Mouse (Mus musculus) ES-CJ7 (cell line): ENCODE measurements around the gene Gm43720.
A peak's percentile ranks its signal among the peaks of the same experiment; 100 is the strongest.

Source experiments
- DNase-seq: peaks from one replicate; pipeline ENCODE4 v3.0.0; 2011; ENCODE audit warnings: low read depth, low spot score

The Gm43720 gene

DNA sequence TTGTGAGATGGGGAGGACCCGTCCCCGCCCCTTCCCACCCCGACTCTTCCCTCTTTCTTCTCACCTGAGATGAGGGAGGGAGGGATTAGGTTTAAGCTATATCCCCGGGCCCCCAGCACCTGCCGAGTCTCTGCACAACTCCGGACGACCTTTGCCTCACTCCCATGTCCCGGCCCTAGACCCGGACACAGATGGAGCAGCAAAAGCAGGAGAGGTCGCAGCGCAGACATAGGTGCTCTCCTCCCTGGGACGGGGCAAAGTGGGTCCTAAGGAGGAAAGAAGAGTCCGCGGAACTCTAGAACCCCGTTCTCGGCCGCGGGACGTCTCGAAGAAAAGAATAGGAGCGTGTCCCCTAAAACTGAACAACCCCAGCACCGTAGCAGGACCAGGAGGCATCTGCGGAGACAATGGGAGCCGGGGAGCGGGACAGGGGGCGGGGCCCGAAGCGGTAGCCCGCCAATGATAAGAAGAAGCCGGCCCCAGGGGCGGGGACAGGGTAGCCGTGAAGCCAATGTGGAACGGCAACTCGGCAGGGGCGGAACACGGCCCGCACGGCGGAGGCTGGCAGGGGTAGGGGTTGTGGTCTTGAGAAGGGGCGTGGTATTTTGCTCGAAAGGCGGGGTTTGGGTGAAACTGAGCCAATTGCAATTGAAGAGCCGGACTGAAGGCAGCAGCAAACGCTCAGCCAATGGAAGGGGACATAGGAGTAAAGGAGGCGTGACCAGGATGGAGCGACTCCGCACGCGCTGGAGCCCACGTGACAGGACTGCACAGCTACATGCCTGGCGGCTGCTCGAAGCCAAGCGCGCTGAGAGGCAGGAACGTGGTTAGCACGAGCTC, at the start of gene Gm43720, which contains the start of the genes Gpc2 and Stag3:
TSS of gene Gm43720 (minus strand) at position 374 of the 840 bp plus-strand sequence.
TSS of gene Gpc2 (minus strand) at position 421 of the 840 bp plus-strand sequence.
TSS of gene Stag3 (plus strand) at position 656 of the 840 bp plus-strand sequence.
- DNase-seq = peak; percentile 100

DNA sequence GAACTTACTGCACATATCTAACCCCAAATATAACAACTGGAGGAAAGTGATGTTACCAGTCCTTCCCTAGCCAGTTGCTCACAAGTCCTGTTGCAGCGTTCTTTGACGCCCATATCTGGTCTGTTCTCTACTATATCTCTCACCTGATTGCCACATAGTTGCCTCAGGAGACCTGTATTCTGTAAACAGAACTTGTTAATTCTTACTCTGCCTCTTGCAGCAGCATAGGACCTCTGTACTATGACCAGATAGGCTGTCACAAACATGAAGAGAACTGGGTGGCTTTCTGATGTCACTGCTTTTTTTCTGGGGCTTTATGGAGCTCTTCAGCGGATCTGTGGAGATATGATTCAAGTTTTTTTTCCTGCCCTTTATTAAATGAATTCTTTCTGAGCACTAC, 33.0 kb upstream of the Gm43720 start:
- no peak for DNase-seq

DNA sequence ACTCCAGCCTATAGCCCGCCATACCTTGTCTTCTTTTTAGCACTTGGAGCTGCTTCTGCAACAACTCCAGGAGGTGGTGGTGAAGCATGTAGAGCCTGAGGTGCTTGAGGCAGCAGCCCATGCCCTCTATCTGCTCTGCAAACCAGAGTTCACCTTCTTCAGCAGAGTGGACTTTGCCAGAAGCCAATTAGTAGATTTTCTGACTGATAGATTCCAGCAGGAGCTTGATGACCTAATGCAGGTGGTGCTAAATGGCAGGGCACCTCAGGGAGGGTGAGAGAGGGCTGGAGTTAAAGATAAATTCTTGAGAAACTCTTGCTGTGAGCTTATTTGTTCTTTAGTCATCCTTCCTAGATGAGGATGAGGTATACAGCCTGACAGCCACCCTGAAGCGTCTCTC, 19.9 kb upstream of the Gm43720 start:
- no peak for DNase-seq

DNA sequence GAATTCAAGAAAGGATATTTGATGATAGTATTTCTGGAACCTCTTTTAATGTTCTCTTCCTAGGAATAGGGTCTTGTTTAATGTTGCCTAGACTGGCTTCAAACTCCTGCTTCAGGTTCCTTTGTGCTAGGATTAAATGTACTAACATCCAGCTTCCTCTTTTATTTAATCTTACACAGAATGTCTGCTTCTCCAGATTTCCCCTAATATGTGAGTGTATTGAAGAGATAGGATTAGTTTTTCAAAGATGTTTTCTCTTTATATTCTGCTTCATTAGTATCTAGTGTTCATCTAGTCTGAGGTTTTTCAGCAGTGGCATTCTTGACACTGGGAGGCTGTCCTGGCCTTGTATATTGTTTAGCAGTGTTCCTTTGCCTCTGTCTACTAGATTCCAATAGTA, 14.4 kb upstream of the Gm43720 start:
- DNase-seq = no peak

DNA sequence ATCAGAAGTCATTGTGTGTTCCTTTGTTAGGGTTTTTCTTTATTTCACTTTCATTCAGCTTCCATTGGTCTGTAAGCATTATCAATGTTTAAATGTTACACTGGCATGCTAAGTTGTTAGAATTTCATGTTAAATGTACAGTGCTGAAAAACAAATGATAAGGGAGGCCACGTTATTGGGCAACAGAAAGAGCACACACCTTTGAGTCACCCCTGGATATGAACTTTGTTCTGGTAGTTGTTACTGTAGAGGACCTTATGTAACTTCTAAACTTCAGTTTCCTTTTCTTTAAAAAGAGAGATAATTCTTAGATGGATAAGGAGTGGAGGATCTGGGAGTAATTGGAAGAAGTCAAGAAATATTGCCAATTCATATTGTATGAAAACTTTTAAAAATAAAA, 11.9 kb upstream of the Gm43720 start:
- DNase-seq = no peak

DNA sequence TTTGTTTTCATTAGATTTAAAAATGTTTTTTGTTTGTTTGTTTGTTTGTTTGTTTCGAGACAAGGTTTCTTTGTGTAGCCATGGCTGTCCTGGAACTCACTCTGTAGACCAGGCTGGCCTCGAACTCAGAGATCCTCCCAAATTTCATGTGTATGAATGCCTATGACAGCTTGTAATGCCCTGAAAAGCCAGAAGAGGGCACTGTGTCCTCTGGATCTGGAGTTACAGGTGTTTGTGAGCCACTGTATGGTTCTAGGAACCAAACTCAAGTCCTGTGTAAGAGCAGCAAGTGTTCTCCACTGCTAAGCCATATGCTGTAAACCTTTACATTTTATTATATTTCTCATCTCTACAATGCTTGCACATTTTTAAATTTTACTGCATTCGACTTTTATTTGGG, 8.1 kb upstream of the Gm43720 start:
- peak; percentile 77 for DNase-seq

DNA sequence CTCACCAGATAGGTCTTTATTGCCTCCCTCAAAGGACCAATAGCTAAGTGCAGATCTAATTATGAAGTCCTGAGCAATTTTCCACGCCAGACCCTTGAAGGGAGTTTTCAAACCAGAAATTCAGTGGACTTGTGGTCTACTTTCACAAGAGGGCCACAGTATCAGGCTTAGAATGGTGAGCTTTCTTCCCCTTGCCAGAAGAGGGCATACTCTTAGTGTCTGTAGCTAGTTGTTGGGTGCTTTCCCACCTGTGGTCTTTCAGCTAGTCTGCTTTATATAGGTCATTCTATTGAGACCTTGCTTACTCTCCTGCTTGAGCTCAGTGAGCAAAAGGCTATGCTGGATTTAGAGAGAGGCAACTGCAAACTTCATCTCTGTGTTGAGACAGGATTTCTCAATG, 3.8 kb upstream of the Gm43720 start:
- DNase-seq = peak; percentile 60

DNA sequence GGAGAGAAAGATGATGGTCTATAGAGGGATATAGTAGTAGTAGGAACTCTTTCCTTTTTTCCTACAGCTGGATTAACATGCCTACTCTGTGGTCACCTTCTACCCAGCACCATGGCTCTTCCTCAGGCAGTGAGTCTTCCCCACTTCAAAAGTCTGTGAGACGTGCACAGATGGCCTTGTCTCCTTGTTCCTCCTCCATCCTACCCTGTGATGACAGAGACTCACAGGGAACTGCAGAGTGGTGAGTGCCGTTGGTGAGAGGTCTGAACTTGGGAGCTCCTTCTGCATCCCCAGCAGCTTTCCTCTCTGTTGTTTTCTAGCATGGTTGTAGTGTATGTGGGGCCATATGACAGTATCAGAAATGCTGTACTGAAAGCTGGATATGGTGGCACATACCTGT, 2.0 kb upstream of the Gm43720 start:
- DNase-seq = no peak

DNA sequence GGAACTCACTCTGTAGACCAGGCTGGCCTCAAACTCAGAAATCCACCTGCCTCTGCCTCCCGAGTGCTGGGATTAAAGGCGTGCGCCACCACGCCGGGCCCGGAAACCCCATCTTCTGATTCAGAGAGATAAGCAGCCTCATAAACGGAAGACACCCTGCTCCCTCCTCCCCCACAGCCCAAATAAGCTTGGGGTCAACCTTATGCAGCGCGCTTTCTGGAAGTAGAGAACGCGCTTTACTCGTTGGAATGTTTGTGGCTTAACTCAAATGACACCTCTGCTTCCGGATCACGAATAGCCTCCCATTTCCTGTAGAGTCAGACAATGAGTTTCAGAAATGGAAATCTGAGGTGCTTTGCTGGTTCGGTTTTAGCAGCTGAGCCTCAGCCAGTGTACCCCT, 1.1 kb upstream of the Gm43720 start:
- peak; percentile 22 for DNase-seq

DNA sequence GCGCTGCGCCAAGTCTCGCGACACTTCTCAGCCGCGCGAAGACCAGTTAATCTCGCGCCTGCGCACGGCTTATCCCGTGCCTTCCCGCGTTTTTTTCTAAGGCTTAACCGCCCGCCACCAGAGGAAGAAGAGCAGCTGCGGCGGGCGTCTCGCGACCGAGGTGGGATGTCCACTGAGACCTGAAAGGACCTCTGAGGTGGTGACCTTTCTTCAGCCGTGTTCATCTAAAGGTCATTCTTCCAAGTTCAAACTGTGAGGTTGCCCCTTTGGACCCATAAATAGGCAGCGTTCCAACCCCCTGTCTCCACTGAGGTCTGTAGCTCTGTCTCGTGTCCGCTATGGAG, 639 bp upstream of the Gm43720 start:
- DNase-seq = no peak

DNA sequence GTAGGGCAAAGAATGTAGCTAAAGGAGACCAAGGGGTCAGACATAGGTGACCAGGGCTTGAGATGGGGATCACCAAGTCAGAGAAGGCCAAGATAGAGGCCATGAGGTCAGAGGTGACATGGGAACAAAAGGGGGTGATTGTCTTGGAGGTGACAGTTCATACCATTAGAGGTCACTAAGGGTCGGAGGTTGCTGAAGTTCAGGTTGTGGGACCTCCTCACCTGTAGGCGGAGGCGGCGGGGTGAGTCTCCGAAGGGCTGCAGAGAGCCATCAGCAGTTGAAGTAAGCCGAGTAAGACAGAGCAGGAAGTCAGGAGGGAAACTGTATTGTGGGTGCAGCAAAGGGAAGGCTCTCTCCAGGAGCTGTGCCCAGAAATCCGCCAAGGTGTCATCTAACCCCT, 1.8 kb downstream of the Gm43720 start:
- DNase-seq = no peak

DNA sequence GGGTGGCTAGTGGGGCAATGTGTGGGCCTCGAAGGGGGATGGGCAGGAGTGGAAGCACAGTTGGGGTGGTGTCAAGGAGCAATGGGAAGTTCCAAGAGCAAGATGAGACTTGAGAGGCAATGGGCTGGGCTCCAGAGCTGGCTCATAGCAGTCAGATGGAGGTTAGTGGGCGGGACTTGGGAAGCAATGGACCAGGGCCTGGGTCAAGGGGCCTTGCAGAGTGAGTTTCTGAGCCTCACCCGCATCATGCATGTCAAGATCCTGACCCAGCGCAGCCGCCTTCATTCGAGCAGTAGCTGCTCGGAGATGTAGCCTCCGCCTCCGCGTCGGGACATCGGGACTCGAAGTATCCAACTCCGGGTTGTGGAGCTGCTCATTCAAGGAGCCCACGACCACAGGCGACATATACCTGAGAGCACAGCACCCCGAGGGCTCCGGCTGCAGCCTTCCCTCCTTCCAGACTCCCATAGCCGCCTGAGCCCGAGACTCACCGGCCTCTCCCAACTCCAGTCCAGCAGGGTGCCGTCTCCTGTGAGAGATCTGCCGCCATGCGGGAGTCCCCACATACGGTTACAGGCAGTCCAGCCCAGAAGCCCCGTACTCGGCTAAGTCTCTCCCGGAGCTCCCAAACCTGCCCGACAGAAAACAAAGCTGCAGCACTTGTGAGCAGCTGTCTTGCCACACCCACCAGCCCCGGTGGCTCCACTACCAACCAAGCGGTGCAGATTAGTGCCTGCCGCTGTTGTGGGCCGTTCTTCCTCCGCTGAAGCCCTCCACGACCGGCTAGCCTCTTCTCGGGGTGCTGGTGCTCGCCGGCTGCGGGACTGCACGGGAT, 4.3 kb downstream of the Gm43720 start:
- peak; percentile 68 for DNase-seq

DNA sequence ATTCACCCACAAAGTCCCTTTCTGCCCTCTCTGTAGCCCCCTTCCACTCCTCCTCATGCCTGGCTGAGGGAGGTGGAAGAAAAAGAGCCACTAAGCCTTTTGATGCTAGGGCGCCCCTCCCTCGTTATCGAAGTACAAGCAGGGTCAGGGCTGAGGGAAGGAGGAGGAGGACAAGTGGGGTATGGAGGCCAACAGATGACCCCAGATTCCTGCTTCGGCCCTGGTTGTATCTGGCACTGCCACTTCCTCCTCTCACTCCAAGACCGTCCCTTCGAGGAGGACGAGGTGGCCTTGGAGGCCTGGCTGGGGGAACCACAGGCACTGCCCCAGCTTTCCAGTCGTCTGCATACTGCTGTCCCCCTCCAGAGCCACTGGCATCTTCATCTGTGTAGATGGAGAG, 5.6 kb downstream of the Gm43720 start:
- DNase-seq = no peak

DNA sequence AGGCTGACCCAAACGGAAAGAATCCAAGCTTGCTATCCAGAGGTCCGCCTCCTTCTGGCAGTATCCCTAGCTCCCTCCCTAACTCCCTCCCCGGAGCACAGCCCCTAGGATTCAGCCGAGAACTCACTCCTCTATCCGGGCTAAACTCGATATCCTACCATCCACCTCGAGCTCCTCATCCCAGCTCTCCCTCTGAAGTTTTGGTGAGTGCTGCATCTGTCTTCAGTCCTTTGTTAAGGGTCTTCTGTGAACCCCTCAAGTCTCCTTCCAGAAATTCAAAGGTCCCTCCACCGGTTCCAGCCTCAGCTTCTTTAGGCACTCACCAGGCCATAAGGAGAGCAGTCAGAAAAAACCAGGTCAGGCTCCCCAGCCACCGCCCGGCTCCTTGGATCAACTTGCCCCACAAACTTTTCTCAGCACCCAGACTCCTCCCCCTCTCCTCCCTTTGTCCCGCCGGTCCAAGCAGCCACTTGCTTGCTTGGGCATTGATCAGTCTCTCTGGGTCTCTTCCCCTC, 7.3 kb downstream of the Gm43720 start, which contains the start of gene Gal3st4:
TSS of gene Gal3st4 (minus strand) at position 432 of the 515 bp plus-strand sequence.
- DNase-seq = peak; percentile 41

DNA sequence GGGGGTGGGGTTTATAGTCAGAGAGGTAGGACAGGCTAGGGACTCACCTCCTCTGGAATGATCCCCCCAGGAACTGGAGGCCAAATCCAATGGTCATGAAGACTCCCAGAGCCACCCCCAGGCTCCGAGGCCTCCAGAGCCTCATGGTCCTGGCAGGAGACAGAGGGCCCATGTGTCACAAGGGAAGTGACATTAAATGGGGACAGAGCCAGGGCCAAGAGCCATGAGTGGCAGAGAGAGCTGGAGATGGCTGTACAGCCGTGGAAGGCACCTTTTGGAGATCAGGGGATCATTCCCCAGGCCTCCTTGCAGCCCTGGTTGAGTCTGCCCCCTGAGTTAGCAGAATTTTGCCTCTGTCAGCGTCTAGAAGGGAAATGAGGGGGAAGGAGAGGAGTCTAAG, 8.5 kb downstream of the Gm43720 start:
- no peak for DNase-seq

DNA sequence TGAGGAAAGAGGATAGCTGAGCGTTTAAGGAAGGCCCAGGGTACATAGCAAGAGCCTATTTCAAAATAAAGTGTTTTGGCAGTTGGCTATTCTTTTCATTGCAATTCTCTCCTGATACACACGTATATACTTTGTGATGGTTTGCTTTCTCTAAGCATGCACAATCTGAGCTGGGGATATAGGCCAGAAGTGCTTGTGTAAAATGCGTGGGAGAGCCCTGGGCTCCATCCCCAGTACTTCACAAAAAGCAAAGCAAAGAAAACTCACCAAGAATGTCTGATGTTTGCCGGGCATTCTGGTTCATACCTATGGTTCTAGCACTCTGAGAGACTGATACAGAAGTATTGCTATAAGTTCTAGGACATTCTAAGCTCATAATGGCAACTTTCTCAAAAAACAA, 10.8 kb downstream of the Gm43720 start:
- no peak for DNase-seq

DNA sequence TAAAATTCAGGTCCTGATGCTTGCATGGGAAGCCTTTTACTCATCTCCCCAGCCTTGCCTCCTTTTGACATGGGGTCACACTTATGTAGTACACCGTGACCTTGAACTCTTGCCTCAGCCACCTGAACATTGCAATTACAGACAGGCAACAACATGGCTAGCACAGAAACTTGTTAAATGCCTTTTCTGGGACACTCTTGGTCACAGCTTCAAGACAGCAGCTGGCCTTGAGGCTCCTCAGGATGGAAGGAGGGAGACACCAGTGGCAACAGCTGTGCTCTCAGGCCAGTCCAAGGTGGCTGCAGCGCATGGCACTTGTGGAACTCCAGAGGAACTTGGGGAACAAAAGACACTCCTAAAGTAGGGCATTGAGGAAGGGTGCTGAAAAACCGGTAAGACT, 12.6 kb downstream of the Gm43720 start:
- DNase-seq = no peak

DNA sequence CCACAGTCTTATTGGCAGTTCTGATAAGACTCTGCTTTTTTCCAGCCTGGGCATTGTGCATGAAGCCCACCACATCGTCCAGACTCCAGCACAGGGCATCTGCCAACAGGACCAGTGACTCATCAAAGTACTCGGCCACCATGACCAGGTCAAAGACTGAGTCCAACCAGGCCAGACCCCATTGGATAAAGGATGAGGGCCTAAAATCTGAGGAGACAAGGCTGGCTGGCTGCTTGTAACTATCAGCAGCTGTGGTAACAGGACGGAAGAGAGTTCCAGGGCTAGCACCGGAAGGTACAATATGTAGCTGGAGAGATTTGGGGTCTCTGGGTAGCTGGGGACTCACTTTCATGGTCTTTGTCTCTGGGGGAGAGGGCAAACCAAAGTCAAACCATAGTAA, 14.0 kb downstream of the Gm43720 start:
- DNase-seq = no peak

DNA sequence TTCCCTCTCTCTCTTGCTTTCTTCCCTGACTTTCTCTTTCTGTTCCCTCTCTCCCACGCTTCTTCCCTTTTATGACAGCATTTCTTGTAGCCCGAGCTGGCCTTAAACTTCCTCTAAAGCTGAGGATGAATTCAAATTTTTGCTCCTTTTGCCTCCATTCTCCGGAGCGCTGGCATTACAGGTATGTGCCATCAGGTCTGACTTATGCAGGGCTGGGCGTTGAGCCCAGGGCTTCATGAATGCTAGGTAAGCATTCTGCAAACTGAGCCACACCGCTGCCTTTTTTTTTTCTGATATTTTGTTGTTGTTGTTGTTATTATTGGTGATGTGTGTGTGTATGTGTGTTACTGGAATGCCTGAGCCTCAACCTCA, 15.6 kb downstream of the Gm43720 start:
- DNase-seq = no peak

DNA sequence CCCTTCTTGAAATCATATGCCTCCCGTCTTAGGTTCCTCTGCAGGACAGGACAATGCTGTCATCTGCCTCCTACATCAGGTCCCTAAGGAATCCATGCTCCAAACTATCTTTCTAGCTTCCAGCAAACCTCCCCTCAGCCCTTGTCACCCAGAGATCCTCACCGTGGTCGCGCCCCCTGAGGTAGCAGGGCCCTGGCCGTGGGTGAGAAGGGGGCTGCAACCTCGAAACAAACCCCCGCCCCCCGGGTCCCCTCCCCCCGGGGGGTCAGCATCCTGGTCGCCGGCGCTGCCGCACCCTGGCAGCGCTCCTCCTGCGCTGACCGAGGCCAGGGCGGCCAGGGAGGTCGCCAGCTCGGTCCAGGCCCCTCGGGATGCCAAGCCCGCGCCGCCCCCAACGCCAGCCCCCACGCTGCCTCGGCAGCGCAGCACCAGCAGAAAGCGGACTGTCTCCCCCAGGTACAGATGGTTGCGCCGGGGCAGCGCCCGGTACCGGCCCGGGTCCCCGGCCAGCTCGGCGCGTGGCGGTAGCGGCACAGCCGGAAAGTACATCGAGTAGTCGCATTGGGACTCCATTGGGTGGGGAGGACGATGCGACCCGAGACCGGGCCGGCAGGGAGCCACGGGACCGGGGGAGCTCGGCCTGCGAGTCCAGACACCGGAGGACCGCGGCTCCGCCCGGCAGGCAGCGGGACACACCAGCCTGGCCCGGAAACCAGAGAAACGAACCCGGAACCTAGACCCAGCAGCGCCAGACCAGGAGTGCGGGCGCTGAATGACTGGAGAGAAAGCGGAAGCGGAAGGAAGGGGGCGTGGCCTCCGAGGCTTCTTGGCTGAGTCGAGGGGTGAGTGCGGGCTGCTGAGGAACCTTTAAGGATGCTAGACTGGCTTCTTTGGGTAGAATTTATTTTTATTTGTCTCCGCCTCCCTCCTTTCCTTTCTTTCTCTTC, 16.2 kb downstream of the Gm43720 start, which contains the start of gene BC037034:
TSS of gene BC037034 (minus strand) at position 774 of the 947 bp plus-strand sequence.
- DNase-seq = peak; percentile 89

DNA sequence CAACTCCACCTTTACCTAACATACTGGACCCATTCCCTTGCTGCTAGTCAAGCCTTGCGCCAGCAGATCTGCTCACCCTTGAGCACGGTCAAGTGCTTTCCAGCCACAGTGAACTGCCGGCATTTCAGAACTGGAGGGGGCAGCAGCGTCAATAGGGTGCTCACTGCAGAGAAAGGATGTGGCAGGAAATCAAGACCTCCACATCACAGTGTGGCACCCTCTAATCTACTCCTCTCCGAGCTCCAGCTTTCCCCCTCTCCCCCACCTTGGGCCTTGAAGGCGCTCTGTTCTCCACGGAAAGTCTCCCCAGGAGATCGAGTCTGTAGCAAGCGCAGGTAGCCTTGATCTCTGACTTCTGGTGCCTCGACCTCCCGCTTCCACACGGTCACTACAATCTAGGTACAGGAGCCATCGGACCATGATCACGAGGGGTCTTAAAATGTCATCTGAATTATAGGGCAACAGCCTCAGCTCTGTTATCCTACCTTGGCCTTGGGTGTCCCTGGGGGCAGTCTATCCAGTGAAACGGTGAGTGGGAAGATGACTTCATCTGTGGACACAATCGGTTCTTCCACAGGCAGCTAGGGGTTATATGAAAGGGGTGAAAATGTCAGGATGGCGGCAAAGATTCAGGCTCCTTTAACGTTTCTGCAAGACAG, 17.0 kb downstream of the Gm43720 start:
- no peak for DNase-seq
